Mouse (Mus musculus) bone marrow, adult 2 months (tissue): ENCODE measurements around the gene Isg20.

Experiments
- CTCF ChIP-seq: fragments of 200-500 bp; IDR thresholded peaks from 2 replicates; pipeline ENCODE4 v1.5.1; 2011; ENCODE audit warnings: low read length, control low read depth; ENCODE audit not compliant: control insufficient read depth, insufficient read depth
- POLR2A ChIP-seq: fragments of 200-500 bp; IDR thresholded peaks from 2 replicates; pipeline ENCODE4 v1.6.1; 2011; ENCODE audit warnings: low read depth, mild to moderate bottlenecking, control low read depth, low read length, borderline replicate concordance; ENCODE audit not compliant: control insufficient read depth

- TF ChIP-seq POLR2A (no peak), CTCF (no peak)
Observed at GRCm38 (mm10) chr7:78954619-78955018, 41.4 kb downstream of the Isg20 start.
